Mouse (Mus musculus) left cerebral cortex, adult 2 months (tissue): ENCODE data around the gene Bak1. TPM values are rescaled to one million over a fixed set of nuclear protein-coding genes. Genes with fewer than 3 reads are reported as not detected.

ENCODE experiments used
- DNase-seq, 2 experiments: peaks; one replicate each; pipeline ENCODE4 v3.0.0; 2021 to 2022; ENCODE audit warnings: low spot score in 2 of 2, mixed read lengths in 1 of 2; ENCODE audit errors: extremely low spot score in 1 of 2
- H3K27ac ChIP-seq: fragments of 200-600 bp; 2 replicates; pipeline ENCODE4 v1.8.1; 2022
- H3K4me3 ChIP-seq: fragments of 200-600 bp; 2 replicates; pipeline ENCODE4 v1.8.1; 2022
- CTCF ChIP-seq: fragments of 200-600 bp; IDR thresholded peaks from 2 replicates; pipeline ENCODE4 v1.8.1; 2022; ENCODE audit warnings: antibody characterized with exemption, mild to moderate bottlenecking, moderate library complexity
- intact Hi-C: fragments of 180-260 bp; cut with DNase I; formaldehyde crosslinking; loops from one replicate; pipeline ENCODE4 v1.15.1; 2025
- total RNA-seq, 2 experiments: library from RNA; stranded (reverse); gene quantifications; 2 replicates each; pipeline ENCODE4 v1.2.3; 2021

The Bak1 gene
- total RNA-seq, 2 experiments from 2014 or later: 13.0 to 14.0 TPM

- H3K4me3 ChIP-seq: no peak overlapping the region
- intact Hi-C loops: loop anchor here (5.0 kb wide), 1 partner anchor 66 kb away; no protein-coding TSS in a partner anchor
- TF ChIP-seq CTCF: no peak
- peak in 1 of 2 experiments; percentile 46 for DNase-seq
- peak overlapping the region; percentile 42 for H3K27ac ChIP-seq
Observed at GRCm38 (mm10) chr17:27012909-27013308, 15.9 kb downstream of the Bak1 start.

GRCm38 (mm10) chr17:27011998-27012672, 16.7 kb downstream of the Bak1 start:
- Histone ChIP-seq H3K4me3 (no peak overlapping the region), H3K27ac (peak overlapping the region; percentile 80)
- intact Hi-C loops: loop anchor here (5.0 kb wide), 1 partner anchor 65 kb away; no protein-coding TSS in a partner anchor
- DNase-seq: no peak
- TF ChIP-seq CTCF: no peak; the same call in none of the 2 replicates

GRCm38 (mm10) chr17:27011167-27011566, 17.6 kb downstream of the Bak1 start:
- intact Hi-C loops: loop anchor here (5.0 kb wide), 1 partner anchor 64 kb away; no protein-coding TSS in a partner anchor
- Histone ChIP-seq H3K27ac (peak overlapping the region; percentile 80), H3K4me3 (no peak overlapping the region)
- no peak for TF ChIP-seq CTCF
- DNase-seq: no peak

- Histone ChIP-seq H3K4me3 (no peak overlapping the region), H3K27ac (no peak overlapping the region)
- TF ChIP-seq CTCF: no peak
- intact Hi-C loops: no loop called here
- no peak for DNase-seq
Observed at GRCm38 (mm10) chr17:27008277-27008676, 20.5 kb downstream of the Bak1 start.

GRCm38 (mm10) chr17:27005644-27006043, 23.2 kb downstream of the Bak1 start:
- H3K4me3 ChIP-seq: no peak overlapping the region
- DNase-seq: no peak
- no peak for TF ChIP-seq CTCF
- H3K27ac ChIP-seq: peak overlapping the region; percentile 22
- intact Hi-C loops: no loop called here

GRCm38 (mm10) chr17:27004903-27005485, 23.8 kb downstream of the Bak1 start:
- intact Hi-C loops: no loop called here
- no peak for TF ChIP-seq CTCF
- Histone ChIP-seq H3K4me3 (no peak overlapping the region), H3K27ac (peak overlapping the region; percentile 22; the same call in 1 of the 2 replicates)
- DNase-seq: no peak

- no peak for DNase-seq
Observed at GRCm38 (mm10) chr17:27004431-27004830, 24.4 kb downstream of the Bak1 start.

GRCm38 (mm10) chr17:27001889-27002288, 26.9 kb downstream of the Bak1 start:
- H3K4me3 ChIP-seq: no peak overlapping the region
- TF ChIP-seq CTCF: peak; percentile 56
- H3K27ac ChIP-seq: no peak overlapping the region
- DNase-seq: no peak
- intact Hi-C loops: no loop called here

More at GRCm38 (mm10) chr17:27004431-27004830, 24.4 kb downstream of the Bak1 start:
- Histone ChIP-seq H3K27ac (no peak overlapping the region), H3K4me3 (no peak overlapping the region)
- TF ChIP-seq CTCF: peak; percentile 70
- intact Hi-C loops: no loop called here

GRCm38 (mm10) chr17:27001151-27001550, 27.7 kb downstream of the Bak1 start:
- intact Hi-C loops: no loop called here
- Histone ChIP-seq H3K27ac (no peak overlapping the region), H3K4me3 (no peak overlapping the region)
- DNase-seq: no peak
- TF ChIP-seq CTCF: peak; percentile 17

GRCm38 (mm10) chr17:26999996-27000395, 28.8 kb downstream of the Bak1 start:
- no peak overlapping the region for H3K27ac ChIP-seq
- peak in 1 of 2 experiments; percentile 64 for DNase-seq
- intact Hi-C loops: no loop called here
- H3K4me3 ChIP-seq: no peak overlapping the region
- no peak for TF ChIP-seq CTCF

- no peak overlapping the region for H3K4me3 ChIP-seq
- TF ChIP-seq CTCF: no peak
- intact Hi-C loops: no loop called here
- no peak for DNase-seq
- no peak overlapping the region for H3K27ac ChIP-seq
Observed at GRCm38 (mm10) chr17:26998283-26998682, 30.5 kb downstream of the Bak1 start.

- H3K4me3 ChIP-seq: no peak overlapping the region
- no peak overlapping the region for H3K27ac ChIP-seq
- intact Hi-C loops: no loop called here
- TF ChIP-seq CTCF: no peak
- no peak for DNase-seq
Observed at GRCm38 (mm10) chr17:26997661-26998060, 31.1 kb downstream of the Bak1 start.

- Histone ChIP-seq H3K27ac (no peak overlapping the region), H3K4me3 (no peak overlapping the region)
- no peak for TF ChIP-seq CTCF
- intact Hi-C loops: no loop called here
- DNase-seq: no peak
Observed at GRCm38 (mm10) chr17:26995562-26995961, 33.2 kb downstream of the Bak1 start.
